Mouse (Mus musculus): ENCODE measurements around the gene Nadsyn1. TPM values are rescaled to one million over a fixed set of nuclear protein-coding genes. Genes with fewer than 3 reads are reported as not detected.

Gene Nadsyn1
- polyA plus RNA-seq, 1 experiment from 2014 or later = 7.7 TPM

- peak; percentile 43; the same call in 1 of the 2 replicates for ATAC-seq
- 25% methylated on average over 3 of the region's 3 CpGs for WGBS
- H3K9me3 ChIP-seq = no peaks in the 10 kb centered on the region
- no peak overlapping the region for H3K4me3 ChIP-seq (replicated peaks)
- H3K9ac ChIP-seq (replicated peaks) = no peak overlapping the region
- no peaks in the 10 kb centered on the region for H3K4me1 ChIP-seq (replicated peaks)
- no peaks in the 10 kb centered on the region for H3K36me3 ChIP-seq
- no peak overlapping the region for H3K4me2 ChIP-seq (replicated peaks)
- H3K27ac ChIP-seq = no peak overlapping the region
- peaks cover 26% of the 10 kb centered on the region for H3K27me3 ChIP-seq
These were observed 58.9 kb downstream of the Nadsyn1 start for GRCm38 (mm10) chr7:143763794-143764193.

- ATAC-seq = no peak
- Histone ChIP-seq H3K9ac (replicated peaks) (no peak overlapping the region), H3K36me3 (no peaks in the 10 kb centered on the region), H3K4me3 (replicated peaks) (no peak overlapping the region), H3K27ac (no peak overlapping the region), H3K27me3 (peaks cover 43% of the 10 kb centered on the region), H3K4me1 (replicated peaks) (peaks cover 12% of the 10 kb centered on the region), H3K4me2 (replicated peaks) (no peak overlapping the region), H3K9me3 (no peaks in the 10 kb centered on the region)
- 51% methylated on average over 3 of the region's 3 CpGs for WGBS
These were observed 63.7 kb downstream of the Nadsyn1 start for GRCm38 (mm10) chr7:143758956-143759355.

- no peaks in the 10 kb centered on the region for H3K36me3 ChIP-seq
- no peak overlapping the region for H3K27ac ChIP-seq
- WGBS = 73% methylated on average over 3 of the region's 3 CpGs
- peaks cover 37% of the 10 kb centered on the region for H3K27me3 ChIP-seq
- H3K4me3 ChIP-seq (replicated peaks) = no peak overlapping the region
- H3K9ac ChIP-seq (replicated peaks) = no peak overlapping the region
- H3K4me2 ChIP-seq (replicated peaks) = no peak overlapping the region; the same call in 1 of the 2 replicates
- peaks cover 12% of the 10 kb centered on the region for H3K4me1 ChIP-seq (replicated peaks)
- H3K9me3 ChIP-seq = no peaks in the 10 kb centered on the region
- ATAC-seq = no peak
These were observed 65.0 kb downstream of the Nadsyn1 start for GRCm38 (mm10) chr7:143757696-143758095.

- H3K9me3 ChIP-seq = no peaks in the 10 kb centered on the region
- peaks cover 12% of the 10 kb centered on the region for H3K4me1 ChIP-seq (replicated peaks)
- 4% methylated on average over 15 of the region's 15 CpGs for WGBS
- peaks cover 36% of the 10 kb centered on the region for H3K27me3 ChIP-seq
- H3K27ac ChIP-seq = no peak overlapping the region
- H3K9ac ChIP-seq (replicated peaks) = peak overlapping the region; percentile 54; the same call in 1 of the 2 replicates
- ATAC-seq = peak; percentile 90
- no peaks in the 10 kb centered on the region for H3K36me3 ChIP-seq
- peak overlapping the region; percentile 72 for H3K4me2 ChIP-seq (replicated peaks)
- peak overlapping the region; percentile 38 for H3K4me3 ChIP-seq (replicated peaks)
These were observed 65.6 kb downstream of the Nadsyn1 start for GRCm38 (mm10) chr7:143757027-143757390.

GRCm38 (mm10) chr7:143756125-143757026, 66.3 kb downstream of the Nadsyn1 start, which contains the start of gene Osbpl5:
Gene Osbpl5 (minus strand): TSS chr7:143756985.
- Histone ChIP-seq H3K4me1 (replicated peaks) (peaks cover 12% of the 10 kb centered on the region), H3K27me3 (peaks cover 36% of the 10 kb centered on the region), H3K4me2 (replicated peaks) (peak within 1 kb of the TSS; percentile 72), H3K4me3 (replicated peaks) (peak within 1 kb of the TSS; percentile 38), H3K9me3 (no peaks in the 10 kb centered on the region), H3K9ac (replicated peaks) (peak within 1 kb of the TSS; percentile 54; the same call in 1 of the 2 replicates), H3K27ac (no peak within 1 kb of the TSS), H3K36me3 (no peaks in the 10 kb centered on the region)
- ATAC-seq = peak; percentile 80; the same call in 1 of the 2 replicates
- WGBS = 31% methylated on average over 22 of the region's 22 CpGs

GRCm38 (mm10) chr7:143755357-143756124, 67.1 kb downstream of the Nadsyn1 start:
- Histone ChIP-seq H3K4me3 (replicated peaks) (no peak overlapping the region), H3K4me2 (replicated peaks) (no peak overlapping the region), H3K27me3 (peaks cover 36% of the 10 kb centered on the region), H3K4me1 (replicated peaks) (peaks cover 12% of the 10 kb centered on the region), H3K9me3 (no peaks in the 10 kb centered on the region), H3K9ac (replicated peaks) (0 out of 2 replicates have a peak overlapping the region, but pooled peaks have one; percentile 28), H3K27ac (no peak overlapping the region), H3K36me3 (no peaks in the 10 kb centered on the region)
- 74% methylated on average over 9 of the region's 9 CpGs for whole genome bisulfite sequencing
- ATAC-seq = no peak

- H3K4me1 ChIP-seq (replicated peaks) = peaks cover 12% of the 10 kb centered on the region
- H3K9ac ChIP-seq (replicated peaks) = no peak overlapping the region
- no peak overlapping the region for H3K4me2 ChIP-seq (replicated peaks)
- no peaks in the 10 kb centered on the region for H3K9me3 ChIP-seq
- H3K36me3 ChIP-seq = no peaks in the 10 kb centered on the region
- H3K4me3 ChIP-seq (replicated peaks) = no peak overlapping the region
- WGBS = 50% methylated on average over 5 of the region's 5 CpGs
- no peak for ATAC-seq
- H3K27me3 ChIP-seq = peaks cover 36% of the 10 kb centered on the region
- H3K27ac ChIP-seq = no peak overlapping the region
These were observed 68.5 kb downstream of the Nadsyn1 start for GRCm38 (mm10) chr7:143753990-143754715.

GRCm38 (mm10) chr7:143752606-143753005, 70.0 kb downstream of the Nadsyn1 start:
- no peak overlapping the region for H3K4me3 ChIP-seq (replicated peaks)
- H3K36me3 ChIP-seq = no peaks in the 10 kb centered on the region
- H3K27me3 ChIP-seq = peaks cover 22% of the 10 kb centered on the region
- H3K9ac ChIP-seq (replicated peaks) = no peak overlapping the region
- no peak overlapping the region for H3K4me2 ChIP-seq (replicated peaks)
- 87% methylated on average over 3 of the region's 3 CpGs for WGBS
- no peak overlapping the region for H3K27ac ChIP-seq
- no peak for ATAC-seq
- no peaks in the 10 kb centered on the region for H3K9me3 ChIP-seq
- peaks cover 20% of the 10 kb centered on the region for H3K4me1 ChIP-seq (replicated peaks)

GRCm38 (mm10) chr7:143752056-143752455, 70.6 kb downstream of the Nadsyn1 start:
- Histone ChIP-seq H3K27me3 (peaks cover 20% of the 10 kb centered on the region), H3K4me3 (replicated peaks) (no peak overlapping the region), H3K4me2 (replicated peaks) (no peak overlapping the region), H3K9ac (replicated peaks) (no peak overlapping the region), H3K27ac (no peak overlapping the region), H3K36me3 (no peaks in the 10 kb centered on the region), H3K9me3 (no peaks in the 10 kb centered on the region), H3K4me1 (replicated peaks) (peaks cover 17% of the 10 kb centered on the region)
- ATAC-seq = no peak
- 77% methylated on average over 4 of the region's 4 CpGs for WGBS

GRCm38 (mm10) chr7:143751380-143751779, 71.3 kb downstream of the Nadsyn1 start:
- no peak for ATAC-seq
- Histone ChIP-seq H3K9me3 (no peaks in the 10 kb centered on the region), H3K36me3 (no peaks in the 10 kb centered on the region), H3K9ac (replicated peaks) (no peak overlapping the region), H3K27ac (no peak overlapping the region), H3K4me3 (replicated peaks) (no peak overlapping the region), H3K27me3 (peaks cover 19% of the 10 kb centered on the region), H3K4me2 (replicated peaks) (no peak overlapping the region), H3K4me1 (replicated peaks) (peaks cover 10% of the 10 kb centered on the region)
- whole genome bisulfite sequencing = 67% methylated on average over 1 of the region's 1 CpGs

- WGBS = 69% methylated on average over 3 of the region's 3 CpGs
- peak; percentile 56; the same call in 1 of the 2 replicates for ATAC-seq
- no peak overlapping the region for H3K4me2 ChIP-seq (replicated peaks)
- H3K27me3 ChIP-seq = no peaks in the 10 kb centered on the region
- no peaks in the 10 kb centered on the region for H3K9me3 ChIP-seq
- H3K4me1 ChIP-seq (replicated peaks) = peaks cover 9% of the 10 kb centered on the region; the same call in 1 of the 2 replicates
- no peaks in the 10 kb centered on the region for H3K36me3 ChIP-seq
- no peak overlapping the region for H3K4me3 ChIP-seq (replicated peaks)
- no peak overlapping the region for H3K9ac ChIP-seq (replicated peaks)
- no peak overlapping the region for H3K27ac ChIP-seq
These were observed 73.6 kb downstream of the Nadsyn1 start for GRCm38 (mm10) chr7:143749045-143749444.
